31 mouse cellular contexts compared by ENCODE assay signal in the genomic region with DNA sequence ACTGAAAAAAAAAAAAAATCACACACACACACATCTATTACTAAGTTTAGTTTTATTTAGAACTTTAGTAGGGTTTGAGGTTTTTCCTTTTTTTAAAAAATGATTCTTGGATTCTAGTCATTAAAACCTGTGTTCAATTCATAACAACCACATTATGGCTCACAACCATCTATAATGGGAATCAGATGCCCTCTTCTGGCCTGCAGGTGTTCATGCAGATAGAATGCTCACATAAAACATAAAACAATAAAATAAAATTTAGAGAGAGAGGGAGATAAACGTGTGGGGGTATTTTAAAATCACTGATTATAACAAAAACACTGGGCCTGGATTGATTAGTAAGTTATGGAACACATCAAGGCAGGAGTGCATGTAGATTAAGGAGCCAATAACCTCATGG. TPM values are rescaled to one million over a fixed set of nuclear protein-coding genes. Genes with fewer than 3 reads are reported as not detected.
DNase-seq lines count a peak whose midpoint lies in the region; ATAC-seq and TF ChIP-seq lines count a peak whose summit lies in the region.
"Had no signal": no experiment of that assay in that cellular context is flagged by ENCODE, and none has a peak within 500 bp of the region (broad histone marks: within the 10 kb centered on the region; RNA-seq: fewer than 3 reads in every experiment).

No protein-coding gene starts in this region.

- no peak for ATAC-seq in kidney, postnatal 0 days (replicated peaks; ENCODE audit: low FRiP score, low read depth)
- ATAC-seq in midbrain, postnatal 0 days (ENCODE audit: low FRiP score) = no peak
- no peak for ATAC-seq in midbrain, embryonic 16.5 days
- no peak for ATAC-seq in liver, postnatal 0 days
- ATAC-seq: CD4-positive, CD25-positive, alpha-beta regulatory T cell, adult 4 months had no signal

- 0 out of 2 replicates have a peak, but pooled peaks cover 3% of the 10 kb centered on the region for H3K4me1 ChIP-seq in kidney, postnatal 0 days (replicated peaks; ENCODE audit: insufficient read depth, low read length)
- no peaks in the 10 kb centered on the region for H3K4me1 ChIP-seq in midbrain, postnatal 0 days (ENCODE audit: insufficient read depth, low read length)
- H3K4me1 ChIP-seq in midbrain, embryonic 16.5 days (ENCODE audit: control insufficient read depth, insufficient read depth, low read length) = peaks cover 9% of the 10 kb centered on the region; the same call in 1 of the 2 replicates
- H3K4me1 ChIP-seq in MEL (ENCODE audit: control insufficient read depth in 1 of 2, insufficient read depth in 2 of 2, low read length in 2 of 2) = no peaks in the 10 kb centered on the region
- H3K4me1 ChIP-seq in liver, postnatal 0 days (ENCODE audit: insufficient read depth) = peaks cover 6% of the 10 kb centered on the region

- peak; percentile 44 for TF ChIP-seq CTCF in kidney, postnatal 0 days (IDR thresholded peaks at IDR 0.05; ENCODE audit: low read depth)
- peak; percentile 53 for TF ChIP-seq CTCF in midbrain, postnatal 0 days (IDR thresholded peaks at IDR 0.05)
- peak in 1 of 3 experiments; percentile 26; a peak in 2 of 6 replicates for TF ChIP-seq CTCF in MEL (IDR thresholded peaks at IDR 0.05 in 2 of 3, conservative IDR thresholded peaks at IDR 0.05 in 1 of 3; ENCODE audit: control insufficient read depth in 1 of 3, insufficient read depth in 1 of 3, low read depth in 2 of 3, low read length in 3 of 3, poor library complexity in 1 of 3, severe bottlenecking in 1 of 3)
- no peak for TF ChIP-seq CTCF in liver, postnatal 0 days (IDR thresholded peaks at IDR 0.05; ENCODE audit: low read depth)

- no peak for DNase-seq in kidney, postnatal 0 days (ENCODE audit: low spot score)
- DNase-seq in kidney, postnatal 25 days = no peak
- no peak for DNase-seq in midbrain, postnatal 0 days (ENCODE audit: low spot score)
- DNase-seq in MEL (ENCODE audit: low read depth, low spot score) = no peak
- DNase-seq in Muller cell, postnatal 12 days (ENCODE audit: inconsistent ontology term) = no peak
- DNase-seq in liver, postnatal 0 days = no peak
- DNase-seq: adrenal gland, postnatal 10 days; cerebellum, adult 2 months; cerebellum, postnatal 25 days; embryo, embryonic 11 days; heart, postnatal 14 days; kidney, adult 2 months; kidney, postnatal 10 days; lung, adult 18-20 months; lung, postnatal 4 days; thymus, adult 2 months; thymus, postnatal 4 days had no signal

- TF ChIP-seq RAD21 in MEL (IDR thresholded peaks at IDR 0.05; ENCODE audit: low read depth, low read length) = peak; percentile 18

- no peak overlapping the region for H3K9ac ChIP-seq in kidney, postnatal 0 days (ENCODE audit: low read depth, low read length)
- H3K9ac ChIP-seq in midbrain, postnatal 0 days (replicated peaks; ENCODE audit: low read length, poor library complexity, severe bottlenecking) = no peak overlapping the region
- H3K9ac ChIP-seq in midbrain, embryonic 16.5 days (ENCODE audit: low read depth, low read length) = no peak overlapping the region
- no peak overlapping the region for H3K9ac ChIP-seq in MEL (ENCODE audit: control insufficient read depth, low read depth, low read length, poor library complexity, severe bottlenecking)
- H3K9ac ChIP-seq in liver, postnatal 0 days (replicated peaks) = no peak overlapping the region
- H3K9ac ChIP-seq: embryonic facial prominence, embryonic 13.5 days; forebrain, embryonic 12.5 days; hindbrain, embryonic 12.5 days had no signal

- H3K79me2 ChIP-seq in MEL (ENCODE audit: control insufficient read depth, insufficient read depth, low read length, poor library complexity) = no peaks in the 10 kb centered on the region

- H3K4me2 ChIP-seq in kidney, postnatal 0 days (ENCODE audit: low read length) = no peak overlapping the region
- no peak overlapping the region for H3K4me2 ChIP-seq in midbrain, postnatal 0 days (ENCODE audit: low read depth, low read length, poor library complexity, severe bottlenecking)
- no peak overlapping the region for H3K4me2 ChIP-seq in midbrain, embryonic 16.5 days (ENCODE audit: low read length)
- H3K4me2 ChIP-seq in liver, postnatal 0 days (ENCODE audit: low read depth, low read length) = no peak overlapping the region
- H3K4me2 ChIP-seq: embryonic facial prominence, embryonic 13.5 days; forebrain, embryonic 12.5 days; heart, embryonic 11.5 days; hindbrain, embryonic 12.5 days; liver, embryonic 11.5 days had no signal

- TF ChIP-seq POLR2A in MEL (IDR thresholded peaks at IDR 0.05; ENCODE audit: control insufficient read depth in 1 of 2, insufficient read depth in 1 of 2, low read depth in 1 of 2, low read length in 2 of 2, poor library complexity in 1 of 2) = no peak

- 68% methylated on average over 1 of the region's 1 CpGs for WGBS in kidney, postnatal 0 days
- WGBS in midbrain, postnatal 0 days = 76% methylated on average over 1 of the region's 1 CpGs
- 68% methylated on average over 1 of the region's 1 CpGs for WGBS in midbrain, embryonic 16.5 days
- WGBS in liver, postnatal 0 days (ENCODE audit: insufficient replicate concordance) = 54% methylated on average over 1 of the region's 1 CpGs

- H3K36me3 ChIP-seq in kidney, postnatal 0 days (ENCODE audit: insufficient read depth, low read length) = no peaks in the 10 kb centered on the region
- H3K36me3 ChIP-seq in midbrain, postnatal 0 days (ENCODE audit: insufficient read depth, low read length) = no peaks in the 10 kb centered on the region
- no peaks in the 10 kb centered on the region for H3K36me3 ChIP-seq in midbrain, embryonic 16.5 days (ENCODE audit: control insufficient read depth, insufficient read depth, low read length)
- no peaks in the 10 kb centered on the region for H3K36me3 ChIP-seq in MEL (ENCODE audit: control insufficient read depth in 1 of 2, insufficient read depth in 2 of 2, low read length in 2 of 2)
- H3K36me3 ChIP-seq in liver, postnatal 0 days (replicated peaks; ENCODE audit: insufficient read depth, low read length) = no peaks in the 10 kb centered on the region
- H3K36me3 ChIP-seq: embryonic facial prominence, embryonic 13.5 days; forebrain, embryonic 12.5 days; G1E; hindbrain, embryonic 12.5 days had no signal

- TF ChIP-seq EP300 in MEL (IDR thresholded peaks at IDR 0.05; ENCODE audit: low read depth in 1 of 2, low read length in 2 of 2) = no peak
- no peak for TF ChIP-seq EP300 in liver, postnatal 0 days (IDR thresholded peaks at IDR 0.05; ENCODE audit: low read depth)

- no peaks in the 10 kb centered on the region for H3K27me3 ChIP-seq in kidney, postnatal 0 days (ENCODE audit: insufficient read depth, low read length)
- H3K27me3 ChIP-seq in midbrain, postnatal 0 days (ENCODE audit: insufficient read depth, low read length) = peaks cover 6% of the 10 kb centered on the region
- peaks cover 12% of the 10 kb centered on the region for H3K27me3 ChIP-seq in midbrain, embryonic 16.5 days (ENCODE audit: control insufficient read depth, insufficient read depth, low read depth, low read length)
- peaks cover 0 to 2% of the 10 kb centered on the region in 2 experiments; a peak in 1 of 4 replicates for H3K27me3 ChIP-seq in MEL (ENCODE audit: control insufficient read depth in 1 of 2, insufficient read depth in 2 of 2, low read length in 2 of 2)
- peaks cover 27% of the 10 kb centered on the region for H3K27me3 ChIP-seq in liver, postnatal 0 days (ENCODE audit: insufficient read depth, low read length)
- H3K27me3 ChIP-seq: embryonic facial prominence, embryonic 13.5 days had no signal

- H3K4me3 ChIP-seq in kidney, postnatal 0 days (replicated peaks; ENCODE audit: low read depth, low read length) = no peak overlapping the region
- H3K4me3 ChIP-seq in midbrain, postnatal 0 days (ENCODE audit: low read depth, low read length) = no peak overlapping the region
- no peak overlapping the region for H3K4me3 ChIP-seq in midbrain, embryonic 16.5 days (ENCODE audit: low read depth, low read length)
- H3K4me3 ChIP-seq in MEL (ENCODE audit: control insufficient read depth in 1 of 2, insufficient read depth in 1 of 2, low read depth in 2 of 2, low read length in 2 of 2) = no peak overlapping the region
- H3K4me3 ChIP-seq in liver, postnatal 0 days (ENCODE audit: low read depth, low read length) = no peak overlapping the region
- H3K4me3 ChIP-seq: embryonic facial prominence, embryonic 13.5 days; erythroblast, embryonic 14.5 days; forebrain, embryonic 12.5 days; hindbrain, embryonic 12.5 days had no signal

- no peak overlapping the region for H3K27ac ChIP-seq in kidney, postnatal 0 days
- H3K27ac ChIP-seq in midbrain, postnatal 0 days (ENCODE audit: low read depth, low read length) = no peak overlapping the region
- no peak overlapping the region for H3K27ac ChIP-seq in midbrain, embryonic 16.5 days (ENCODE audit: low read length)
- H3K27ac ChIP-seq in MEL (ENCODE audit: control insufficient read depth, low read depth, low read length) = no peak overlapping the region
- H3K27ac ChIP-seq in liver, postnatal 0 days (ENCODE audit: low read depth) = no peak overlapping the region
- H3K27ac ChIP-seq: embryonic facial prominence, embryonic 13.5 days; forebrain, embryonic 12.5 days; hindbrain, embryonic 12.5 days had no signal

- no peaks in the 10 kb centered on the region for H3K9me3 ChIP-seq in kidney, postnatal 0 days (replicated peaks; ENCODE audit: low read length)
- no peaks in the 10 kb centered on the region for H3K9me3 ChIP-seq in midbrain, postnatal 0 days (ENCODE audit: low read length)
- no peaks in the 10 kb centered on the region for H3K9me3 ChIP-seq in midbrain, embryonic 16.5 days (replicated peaks; ENCODE audit: control insufficient read depth, low read length, poor library complexity, severe bottlenecking)
- H3K9me3 ChIP-seq in MEL (replicated peaks; ENCODE audit: insufficient read depth, low read length) = no peaks in the 10 kb centered on the region
- H3K9me3 ChIP-seq in liver, postnatal 0 days (ENCODE audit: low read length) = no peaks in the 10 kb centered on the region
- H3K9me3 ChIP-seq: embryonic facial prominence, embryonic 13.5 days; forebrain, embryonic 12.5 days; G1E; hindbrain, embryonic 12.5 days had no signal

RNA-seq across cellular contexts. Expression of a gene that starts 1.2 kb away (rescaled TPM):
- 3.9 TPM in 2 replicates for polyA plus RNA-seq in kidney, postnatal 0 days (2015; fragmentation: Nextera tagmentation; extraction: Ambion mirVana)
- 9.1 TPM in 2 replicates for total RNA-seq in midbrain, postnatal 0 days (2014; rRNA removed)
- polyA plus RNA-seq in midbrain, postnatal 0 days (2015; fragmentation: Nextera tagmentation; extraction: Ambion mirVana) = 1.2 and 1.5 TPM in 2 replicates
- polyA plus RNA-seq in midbrain, embryonic 16.5 days (2015; fragmentation: Nextera tagmentation; extraction: Ambion mirVana) = 1.9 and 2.3 TPM in 2 replicates
- 0.04 TPM in 1 of 2 replicates, not detected in the other for total RNA-seq in MEL (2012; rRNA removed)
- polyA plus RNA-seq in MEL (2012; ENCODE audit: insufficient read depth in 1 of 2, insufficient read length in 2 of 2, low read depth in 1 of 2, low replicate concordance in 2 of 2, missing spikeins in 1 of 2) = not detected
- 0.11 and 0.12 TPM in 2 replicates for polyA plus RNA-seq in liver, postnatal 0 days (2015; fragmentation: Nextera tagmentation; extraction: Ambion mirVana)
- polyA plus RNA-seq: G1E had no signal

RNA-seq across cellular contexts. Expression of a gene that starts 43.3 kb away (rescaled TPM):
- 1.9 and 2.3 TPM in 2 replicates for polyA plus RNA-seq in kidney, postnatal 0 days (2015; fragmentation: Nextera tagmentation; extraction: Ambion mirVana)
- total RNA-seq in midbrain, postnatal 0 days (2014; rRNA removed) = 0.88 TPM in 1 of 2 replicates, not detected in the other
- 0.16 and 0.40 TPM in 2 replicates for polyA plus RNA-seq in midbrain, postnatal 0 days (2015; fragmentation: Nextera tagmentation; extraction: Ambion mirVana)
- polyA plus RNA-seq in midbrain, embryonic 16.5 days (2015; fragmentation: Nextera tagmentation; extraction: Ambion mirVana) = 0.19 TPM in 1 of 2 replicates, not detected in the other
- total RNA-seq in MEL (2012; rRNA removed) = not detected in 2 replicates
- not detected for polyA plus RNA-seq in MEL (2012; ENCODE audit: insufficient read depth in 1 of 2, insufficient read length in 2 of 2, low read depth in 1 of 2, low replicate concordance in 2 of 2, missing spikeins in 1 of 2)
- 1.5 and 2.3 TPM in 2 replicates for polyA plus RNA-seq in liver, postnatal 0 days (2015; fragmentation: Nextera tagmentation; extraction: Ambion mirVana)
- total RNA-seq: G1E; gastrocnemius, adult 8-10 months; heart, postnatal 14 days; layer of hippocampus, adult 8-10 months; left cerebral cortex, adult 18-20 months; megakaryocyte-erythroid progenitor cell, adult 5-6 weeks; neutrophil, adult 5-6 weeks had no signal
- polyA plus RNA-seq: cerebellum, adult 2 months; forebrain, embryonic 12.5 days; G1E; hindbrain, embryonic 12.5 days; thymus, adult 2 months had no signal
